Mouse (Mus musculus) midbrain, embryonic 16.5 days (tissue): ENCODE data around the gene Tfrc. TPM values are rescaled to one million over a fixed set of nuclear protein-coding genes. Genes with fewer than 3 reads are reported as not detected.

Source experiments
- ATAC-seq: fragments of 200-750 bp; cut with Nextera tagmentation; 2 replicates; pipeline ENCODE4 v1.8.0; 2017; ENCODE audit warnings: moderate TSS enrichment
- H3K27ac ChIP-seq: fragments of 300-500 bp; sonication (generic); 2 replicates; pipeline ENCODE4 v1.5.1; 2014; ENCODE audit warnings: mild to moderate bottlenecking, low read length, mixed read lengths
- H3K27me3 ChIP-seq: fragments of 300-500 bp; sonication (generic); 2 replicates; pipeline ENCODE4 v1.6.1; 2014; ENCODE audit warnings: low read depth, low read length, mixed read lengths; ENCODE audit not compliant: control insufficient read depth, insufficient read depth
- H3K36me3 ChIP-seq: fragments of 300-500 bp; sonication (generic); 2 replicates; pipeline ENCODE4 v1.6.1; 2014; ENCODE audit warnings: mild to moderate bottlenecking, low read length, moderate library complexity, mixed read lengths; ENCODE audit not compliant: control insufficient read depth, insufficient read depth
- H3K4me1 ChIP-seq: fragments of 300-500 bp; sonication (generic); 2 replicates; pipeline ENCODE4 v1.6.1; 2014; ENCODE audit warnings: mild to moderate bottlenecking, low read length, mixed read lengths; ENCODE audit not compliant: control insufficient read depth, insufficient read depth
- H3K4me2 ChIP-seq: fragments of 300-500 bp; sonication (generic); 2 replicates; pipeline ENCODE4 v1.6.1; 2014; ENCODE audit warnings: mild to moderate bottlenecking, low read length, mixed read lengths
- H3K4me3 ChIP-seq: fragments of 300-500 bp; sonication (generic); 2 replicates; pipeline ENCODE4 v1.5.1; 2014; ENCODE audit warnings: low read depth, mild to moderate bottlenecking, low read length, moderate library complexity, mixed read lengths
- H3K9ac ChIP-seq: fragments of 300-500 bp; sonication (generic); 2 replicates; pipeline ENCODE4 v1.6.1; 2014; ENCODE audit warnings: low read depth, low read length, mixed read lengths
- H3K9me3 ChIP-seq: fragments of 300-500 bp; sonication (generic); replicated peaks from 2 replicates; pipeline ENCODE4 v1.6.1; 2014; ENCODE audit warnings: mild to moderate bottlenecking, low read length, mixed read lengths; ENCODE audit not compliant: control insufficient read depth, poor library complexity, severe bottlenecking
- WGBS: fragments of 180-500 bp; shearing (Covaris S2); extraction: QIAGEN DNeasy Blood & Tissue Kit; methylation state at CpG from one replicate; pipeline ENCODE4 v1.1.7; 2014; 5-methylcytosine and 5-hydroxymethylcytosine counted together
- polyA plus RNA-seq: library from polyadenylated mRNA; unstranded; fragments of >200 nt; fragmentation: Nextera tagmentation; extraction: Ambion mirVana; gene quantifications from 2 replicates; pipeline ENCODE4 v1.2.1, GENCODE M21; 2015

Tfrc gene
- polyA plus RNA-seq, 1 experiment from 2014 or later, result 33.3 TPM

DNA sequence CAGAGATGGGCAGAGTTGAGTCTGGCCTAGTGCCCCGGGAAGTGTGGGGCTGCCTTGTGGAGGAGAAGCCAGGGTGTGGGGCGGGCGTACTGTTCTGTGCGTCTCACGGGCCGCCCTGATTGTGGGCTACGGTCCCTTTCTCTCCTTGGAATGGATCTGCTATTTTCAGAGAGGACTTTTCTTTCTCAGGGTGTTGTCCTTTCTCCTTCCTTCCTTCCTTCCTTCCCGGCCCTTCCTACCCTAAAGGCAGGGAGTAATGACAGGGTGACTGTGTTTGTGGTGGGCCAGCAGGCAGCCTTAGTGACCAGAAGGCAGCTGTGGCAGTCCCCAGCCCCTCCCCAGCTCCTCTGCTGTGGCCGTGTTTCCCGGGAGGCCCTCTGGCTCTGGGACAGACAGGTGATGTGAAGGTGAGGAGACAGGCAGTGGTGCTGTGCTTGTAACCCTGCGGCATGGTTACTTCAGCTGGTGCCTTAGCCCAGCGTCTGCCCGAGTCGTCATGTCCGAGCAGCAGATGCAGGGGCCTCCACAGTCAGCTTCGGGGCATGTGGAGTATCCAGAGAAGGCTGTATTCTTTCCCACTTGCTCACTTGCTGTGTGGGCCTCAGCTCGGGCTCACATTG lies 65.5 kb downstream of the Tfrc start:
- WGBS, result 93% methylated on average over 17 of the region's 17 CpGs
- Histone ChIP-seq H3K9ac (no peak overlapping the region), H3K27me3 (no peaks in the 10 kb centered on the region), H3K4me1 (no peaks in the 10 kb centered on the region), H3K36me3 (peaks cover 61% of the 10 kb centered on the region), H3K4me2 (no peak overlapping the region), H3K27ac (no peak overlapping the region), H3K4me3 (no peak overlapping the region), H3K9me3 (no peaks in the 10 kb centered on the region)
- no peak for ATAC-seq

DNA sequence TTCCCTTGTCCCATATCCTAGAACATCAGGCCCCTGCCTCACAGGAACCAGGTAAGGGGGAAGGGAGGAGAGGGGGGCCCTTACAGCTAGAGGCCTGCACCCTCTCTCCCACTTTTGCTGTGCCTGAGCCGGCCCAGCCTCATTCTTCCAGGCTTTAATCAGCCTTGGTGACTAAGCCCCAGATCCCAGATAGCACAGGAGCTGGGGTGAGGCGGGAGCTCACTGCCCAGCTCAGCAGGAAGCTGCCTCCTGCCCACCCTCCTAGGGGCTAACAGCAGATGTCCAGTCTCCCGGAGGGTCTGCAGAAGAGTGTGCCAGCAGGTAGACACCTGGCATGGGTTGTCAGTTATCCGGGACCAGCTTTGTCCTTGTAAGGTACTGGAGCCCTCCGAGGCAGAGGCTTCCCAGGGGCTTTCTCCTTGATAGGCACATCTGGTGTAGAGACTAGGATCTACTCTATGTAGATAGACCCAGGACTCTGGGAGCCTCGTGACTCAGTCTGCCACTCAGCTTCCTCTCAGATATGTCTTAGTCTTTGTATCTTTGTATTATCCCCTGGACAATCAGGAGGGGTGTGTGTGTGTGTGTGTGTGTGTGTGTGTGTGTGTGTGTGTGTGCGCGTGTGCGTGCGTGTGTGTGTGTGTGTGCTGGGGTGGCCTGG lies 68.5 kb downstream of the Tfrc start:
- Histone ChIP-seq H3K4me1 (no peaks in the 10 kb centered on the region), H3K4me3 (no peak overlapping the region), H3K4me2 (no peak overlapping the region), H3K9me3 (no peaks in the 10 kb centered on the region), H3K27ac (no peak overlapping the region), H3K27me3 (no peaks in the 10 kb centered on the region), H3K9ac (no peak overlapping the region), H3K36me3 (peaks cover 62% of the 10 kb centered on the region)
- 64% methylated on average over 6 of the region's 10 CpGs for WGBS
- ATAC-seq, result no peak

DNA sequence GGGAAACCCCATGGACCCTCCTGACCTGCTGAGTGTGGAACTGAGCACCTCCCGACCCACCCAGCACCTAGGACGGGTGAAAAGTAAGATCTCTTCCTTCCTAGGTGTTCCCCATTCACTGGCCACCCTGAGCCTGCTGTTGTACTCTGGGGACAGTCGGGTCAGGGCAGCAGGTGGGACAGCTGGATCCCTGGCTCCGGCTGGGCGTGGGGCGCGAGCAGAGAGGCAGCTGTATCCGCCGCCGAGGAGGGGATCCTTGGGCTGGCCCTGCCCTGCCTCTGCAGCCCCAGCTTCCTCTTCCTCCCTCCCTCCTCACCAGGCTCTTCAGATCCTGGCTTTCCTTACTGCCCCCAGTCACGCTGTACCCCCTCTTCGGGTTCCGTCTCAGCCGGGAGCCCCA lies 69.2 kb downstream of the Tfrc start:
- Histone ChIP-seq H3K27ac (no peak overlapping the region), H3K4me1 (no peaks in the 10 kb centered on the region), H3K9me3 (no peaks in the 10 kb centered on the region), H3K9ac (no peak overlapping the region), H3K27me3 (no peaks in the 10 kb centered on the region), H3K4me3 (no peak overlapping the region), H3K36me3 (peaks cover 60% of the 10 kb centered on the region), H3K4me2 (no peak overlapping the region)
- no peak for ATAC-seq
- 75% methylated on average over 13 of the region's 14 CpGs for WGBS

DNA sequence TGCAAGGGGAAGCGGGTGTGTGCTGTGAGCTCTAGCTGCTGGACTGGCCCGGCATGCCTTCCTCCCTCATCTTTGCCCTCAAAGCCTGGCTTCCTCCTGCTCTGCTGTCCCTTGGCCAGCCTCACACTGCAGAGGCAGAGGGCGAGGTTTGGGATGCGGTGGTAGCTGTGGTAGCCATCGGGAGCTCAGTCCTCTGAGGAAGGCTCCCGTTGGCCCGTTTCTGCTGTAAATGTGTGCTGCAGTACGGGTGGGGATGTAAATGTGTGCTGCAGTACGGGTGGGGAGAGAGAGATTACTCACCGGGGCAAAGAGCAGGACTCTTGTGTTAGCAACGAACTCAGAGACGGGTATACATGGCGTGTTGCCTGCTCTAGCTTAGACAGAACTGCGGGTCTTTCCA lies 70.1 kb downstream of the Tfrc start:
- Histone ChIP-seq H3K4me2 (no peak overlapping the region), H3K4me3 (no peak overlapping the region), H3K9ac (no peak overlapping the region), H3K27ac (no peak overlapping the region), H3K27me3 (no peaks in the 10 kb centered on the region), H3K4me1 (no peaks in the 10 kb centered on the region), H3K9me3 (no peaks in the 10 kb centered on the region), H3K36me3 (peaks cover 57% of the 10 kb centered on the region)
- WGBS, result 85% methylated on average over 14 of the region's 14 CpGs
- ATAC-seq, result no peak

DNA sequence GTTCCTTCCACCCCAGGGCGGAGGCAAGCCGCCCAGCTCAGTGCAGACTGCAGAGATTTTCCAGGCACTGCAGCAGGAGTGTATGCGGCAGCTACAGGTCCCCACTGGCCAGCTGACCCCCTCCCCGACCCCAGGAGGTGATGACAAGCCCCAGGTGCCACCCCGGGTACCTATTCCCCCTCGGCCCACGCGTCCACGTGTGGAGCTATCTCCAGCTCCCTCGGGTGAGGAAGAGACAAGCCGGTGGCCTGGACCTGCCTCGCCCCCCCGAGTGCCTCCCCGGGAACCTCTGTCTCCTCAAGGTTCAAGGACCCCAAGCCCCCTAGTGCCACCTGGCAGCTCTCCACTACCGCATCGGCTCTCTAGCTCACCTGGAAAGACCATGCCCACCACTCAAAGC lies 71.3 kb downstream of the Tfrc start:
- no peak overlapping the region for H3K4me3 ChIP-seq
- H3K4me2 ChIP-seq, result no peak overlapping the region
- 92% methylated on average over 16 of the region's 16 CpGs for WGBS
- ATAC-seq, result no peak
- peaks cover 47% of the 10 kb centered on the region for H3K36me3 ChIP-seq
- H3K27me3 ChIP-seq, result no peaks in the 10 kb centered on the region
- H3K9me3 ChIP-seq, result no peaks in the 10 kb centered on the region
- H3K9ac ChIP-seq, result no peak overlapping the region
- H3K4me1 ChIP-seq, result no peaks in the 10 kb centered on the region
- no peak overlapping the region for H3K27ac ChIP-seq

DNA sequence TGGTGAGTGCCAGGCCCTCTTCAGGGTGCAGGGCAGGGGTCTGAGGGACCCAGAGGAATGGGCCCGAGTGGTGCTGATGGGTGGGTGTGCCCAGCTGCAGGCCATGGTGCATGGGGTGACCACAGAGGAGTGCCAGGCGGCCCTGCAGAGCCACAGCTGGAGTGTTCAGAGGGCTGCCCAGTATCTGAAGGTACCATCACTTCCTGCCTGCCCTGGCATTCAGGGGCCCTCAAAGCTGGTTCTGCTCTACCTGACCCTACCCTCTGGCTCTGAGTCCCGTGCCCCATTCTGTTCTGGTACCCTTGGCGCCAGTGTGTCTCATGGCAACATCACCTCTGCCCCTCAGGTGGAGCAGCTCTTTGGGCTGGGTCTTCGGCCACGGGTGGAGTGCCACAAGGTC lies 72.1 kb downstream of the Tfrc start:
- Histone ChIP-seq H3K9ac (no peak overlapping the region), H3K36me3 (peaks cover 38% of the 10 kb centered on the region), H3K27me3 (no peaks in the 10 kb centered on the region), H3K4me2 (no peak overlapping the region), H3K9me3 (no peaks in the 10 kb centered on the region), H3K27ac (no peak overlapping the region), H3K4me3 (no peak overlapping the region), H3K4me1 (no peaks in the 10 kb centered on the region)
- WGBS, result 100% methylated on average over 6 of the region's 6 CpGs
- no peak for ATAC-seq

DNA sequence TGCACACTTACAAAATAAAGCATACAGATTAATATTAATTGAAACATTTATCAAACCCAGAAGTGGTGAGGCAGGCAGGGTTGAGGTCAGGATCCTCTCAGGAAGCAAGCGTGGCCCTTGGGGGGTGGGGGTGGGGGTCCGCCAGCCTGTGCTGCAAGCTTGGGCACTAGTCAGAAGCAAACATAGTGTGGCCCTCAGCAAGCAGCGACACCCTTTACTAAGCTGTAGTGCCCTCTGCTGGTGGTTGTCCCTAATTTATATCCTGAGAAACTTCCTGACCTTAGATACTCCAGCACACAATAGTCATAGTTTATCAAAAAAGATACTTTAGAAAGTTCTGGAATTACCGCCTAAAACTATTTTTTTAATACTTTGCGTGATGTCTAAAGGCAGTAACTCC lies 73.5 kb downstream of the Tfrc start:
- 36% methylated on average over 5 of the region's 5 CpGs for WGBS
- Histone ChIP-seq H3K9ac (no peak overlapping the region), H3K4me1 (no peaks in the 10 kb centered on the region), H3K4me2 (no peak overlapping the region), H3K4me3 (no peak overlapping the region), H3K27me3 (no peaks in the 10 kb centered on the region), H3K36me3 (peaks cover 25% of the 10 kb centered on the region), H3K27ac (no peak overlapping the region), H3K9me3 (no peaks in the 10 kb centered on the region)
- no peak for ATAC-seq

Other genes with a start within 250 kb of the Tfrc start
- gene Tm4sf19, start 208.4 kb upstream of the Tfrc start, polyA plus RNA-seq, result not detected in 2 replicates
- 40.3 and 41.3 TPM in 2 replicates for gene Tctex1d2, start 189.2 kb upstream of the Tfrc start, polyA plus RNA-seq
- gene Pcyt1a, start 178.0 kb upstream of the Tfrc start, polyA plus RNA-seq, result 48.0 and 49.9 TPM in 2 replicates
- gene Slc51a, start 121.0 kb upstream of the Tfrc start, polyA plus RNA-seq, result 0.08 TPM in 1 of 2 replicates, not detected in the other
- gene Zdhhc19, start 112.7 kb upstream of the Tfrc start, polyA plus RNA-seq, result 0.26 TPM in 1 of 2 replicates, not detected in the other
- 19.0 and 21.6 TPM in 2 replicates for gene Tnk2, start 35.0 kb downstream of the Tfrc start, polyA plus RNA-seq
- not detected in 2 replicates for gene Muc4, start 127.0 kb downstream of the Tfrc start, polyA plus RNA-seq
- gene Muc20, start 188.5 kb downstream of the Tfrc start, polyA plus RNA-seq, result not detected in 2 replicates
- not detected in 2 replicates for gene Smbd1, start 201.6 kb downstream of the Tfrc start, polyA plus RNA-seq